In genomic region chr2:109955910-109956309, GRCm38 (mm10) we compare ENCODE assay signal across 25 mouse cellular contexts.
"Had no signal": no experiment of that assay in that cellular context is flagged by ENCODE, and none has a peak within 500 bp of the region (broad histone marks: within the 10 kb centered on the region; RNA-seq: fewer than 3 reads in every experiment).

No protein-coding gene starts in this region.

- H3K9ac ChIP-seq: forebrain, postnatal 0 days; heart, embryonic 12.5 days; hindbrain, embryonic 13.5 days; hindbrain, embryonic 15.5 days; intestine, embryonic 15.5 days; limb, embryonic 12.5 days; liver, embryonic 13.5 days; liver, embryonic 15.5 days had no signal

- H3K9me3 ChIP-seq: heart, embryonic 12.5 days; hindbrain, embryonic 13.5 days; hindbrain, embryonic 15.5 days; intestine, embryonic 15.5 days; limb, embryonic 10.5 days; limb, embryonic 12.5 days; liver, embryonic 13.5 days; liver, embryonic 15.5 days had no signal

- H3K27me3 ChIP-seq: heart, embryonic 12.5 days; hindbrain, embryonic 13.5 days; hindbrain, embryonic 15.5 days; intestine, embryonic 15.5 days; limb, embryonic 12.5 days; liver, embryonic 13.5 days; liver, embryonic 15.5 days had no signal

- DNase-seq: forebrain, postnatal 0 days; gastrocnemius, postnatal 10 days; gastrocnemius, postnatal 36 days; heart, adult 18-20 months; heart, postnatal 10 days; heart, postnatal 36 days; kidney, adult 18-20 months; kidney, adult 8-10 months; kidney, postnatal 10 days; kidney, postnatal 25 days; kidney, postnatal 4 days; liver; liver, embryonic 13.5 days had no signal

- ATAC-seq: forebrain, postnatal 0 days; inflammation-experienced regulatory T-cells, adult 6 months; intestine, embryonic 15.5 days; intestine, postnatal 0 days had no signal

- H3K4me2 ChIP-seq: hindbrain, embryonic 13.5 days; hindbrain, embryonic 15.5 days; intestine, embryonic 15.5 days; limb, embryonic 12.5 days; liver, embryonic 11.5 days; liver, embryonic 13.5 days; liver, embryonic 15.5 days had no signal

- H3K27ac ChIP-seq: hindbrain, embryonic 13.5 days; hindbrain, embryonic 15.5 days; intestine, embryonic 15.5 days; left cerebral cortex, adult 2 months; limb, embryonic 10.5 days; limb, embryonic 12.5 days; liver, embryonic 13.5 days; liver, embryonic 15.5 days had no signal

- H3K4me3 ChIP-seq: heart, embryonic 12.5 days; hindbrain, embryonic 13.5 days; hindbrain, embryonic 15.5 days; intestine, embryonic 15.5 days; layer of hippocampus, adult 2 months; left cerebral cortex, adult 2 months; limb, embryonic 10.5 days; limb, embryonic 12.5 days; liver, embryonic 13.5 days; liver, embryonic 15.5 days had no signal

- H3K36me3 ChIP-seq: heart, embryonic 12.5 days; hindbrain, embryonic 13.5 days; hindbrain, embryonic 15.5 days; intestine, embryonic 15.5 days; limb, embryonic 10.5 days; limb, embryonic 12.5 days; liver, embryonic 13.5 days; liver, embryonic 15.5 days had no signal
